Mouse (Mus musculus): ENCODE results near the gene Pim3. TPM values are rescaled to one million over a fixed set of nuclear protein-coding genes. Genes with fewer than 3 reads are reported as not detected.

The Pim3 gene
- polyA plus RNA-seq, 1 experiment, result 26.9 TPM

DNA sequence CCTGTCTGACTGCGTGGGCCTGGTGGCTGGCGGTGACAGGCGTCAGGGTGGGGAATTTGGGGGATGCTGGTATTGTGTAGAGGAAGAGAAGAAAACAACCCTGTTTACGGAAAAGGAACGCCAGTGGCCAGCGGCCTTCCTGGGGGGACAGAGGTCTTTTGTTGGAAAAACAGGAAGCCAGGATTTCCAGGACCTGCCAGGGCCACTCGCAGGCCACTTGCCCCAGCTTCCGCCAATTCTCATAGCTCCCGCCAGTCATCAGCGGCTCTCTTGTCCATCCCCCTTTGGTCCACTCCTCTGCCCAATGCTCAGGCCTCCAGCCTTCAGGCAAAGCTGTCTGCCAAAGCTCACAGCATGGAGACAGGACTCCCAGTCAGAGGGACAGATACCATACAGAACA, 21.9 kb upstream of the Pim3 start:
- H3K4me3 ChIP-seq, result no peak overlapping the region
- TF ChIP-seq REST (IDR thresholded peaks at IDR 0.05; ENCODE audit: insufficient read depth, insufficient read length), result no peak
- TF ChIP-seq USF1 (IDR thresholded peaks at IDR 0.05; ENCODE audit: low read depth), result no peak
- TF ChIP-seq SRF (IDR thresholded peaks at IDR 0.05; ENCODE audit: control insufficient read depth, insufficient read length, low read depth), result no peak
- H3ac ChIP-seq (ENCODE audit: control insufficient read depth, insufficient read length), result no peak overlapping the region
- no peaks in the 10 kb centered on the region for H3K27me3 ChIP-seq (ENCODE audit: control insufficient read depth, insufficient read depth, insufficient read length)
- no peak overlapping the region for H3K4me2 ChIP-seq (ENCODE audit: low read depth)
- H3K79me2 ChIP-seq (ENCODE audit: control insufficient read depth, insufficient read depth), result no peaks in the 10 kb centered on the region
- no peaks in the 10 kb centered on the region for H3K36me3 ChIP-seq (ENCODE audit: control insufficient read depth, insufficient read depth)

- Histone ChIP-seq H3K27me3 (ENCODE audit: control insufficient read depth, insufficient read depth, insufficient read length) (no peaks in the 10 kb centered on the region), H3K4me3 (no peak overlapping the region), H3K79me2 (ENCODE audit: control insufficient read depth, insufficient read depth) (no peaks in the 10 kb centered on the region), H3K36me3 (ENCODE audit: control insufficient read depth, insufficient read depth) (no peaks in the 10 kb centered on the region), H3ac (ENCODE audit: control insufficient read depth, insufficient read length) (no peak overlapping the region), H3K4me2 (ENCODE audit: low read depth) (no peak overlapping the region)
- TF ChIP-seq E2F4 (IDR thresholded peaks at IDR 0.05; ENCODE audit: insufficient read depth) (no peak), POLR2AphosphoS2 (IDR thresholded peaks at IDR 0.05; ENCODE audit: insufficient read length, low read depth) (no peak), MAX (IDR thresholded peaks at IDR 0.05; ENCODE audit: low read depth) (no peak), CEBPB (IDR thresholded peaks at IDR 0.05; ENCODE audit: insufficient read depth, poor library complexity, severe bottlenecking) (no peak), TCF12 (IDR thresholded peaks at IDR 0.05; ENCODE audit: insufficient read depth, poor library complexity, severe bottlenecking) (no peak), TCF3 (IDR thresholded peaks at IDR 0.05; ENCODE audit: insufficient read length, low read depth) (no peak), POLR2A (IDR thresholded peaks at IDR 0.05; ENCODE audit: insufficient read length, low read depth) (no peak), USF1 (IDR thresholded peaks at IDR 0.05; ENCODE audit: low read depth) (no peak), MYOG (IDR thresholded peaks at IDR 0.05; ENCODE audit: control insufficient read depth in 1 of 3, insufficient read depth in 1 of 3, insufficient read length in 2 of 3, low read depth in 2 of 3) (no peak), MYOD1 (IDR thresholded peaks at IDR 0.05; ENCODE audit: control insufficient read depth in 1 of 3, insufficient read length in 2 of 3, low read depth in 2 of 3) (no peak), SRF (IDR thresholded peaks at IDR 0.05; ENCODE audit: control insufficient read depth, insufficient read length, low read depth) (no peak), REST (IDR thresholded peaks at IDR 0.05; ENCODE audit: insufficient read depth, insufficient read length) (no peak)
Observed at GRCm38 (mm10) chr15:88841160-88841559, 20.8 kb upstream of the Pim3 start.

DNA sequence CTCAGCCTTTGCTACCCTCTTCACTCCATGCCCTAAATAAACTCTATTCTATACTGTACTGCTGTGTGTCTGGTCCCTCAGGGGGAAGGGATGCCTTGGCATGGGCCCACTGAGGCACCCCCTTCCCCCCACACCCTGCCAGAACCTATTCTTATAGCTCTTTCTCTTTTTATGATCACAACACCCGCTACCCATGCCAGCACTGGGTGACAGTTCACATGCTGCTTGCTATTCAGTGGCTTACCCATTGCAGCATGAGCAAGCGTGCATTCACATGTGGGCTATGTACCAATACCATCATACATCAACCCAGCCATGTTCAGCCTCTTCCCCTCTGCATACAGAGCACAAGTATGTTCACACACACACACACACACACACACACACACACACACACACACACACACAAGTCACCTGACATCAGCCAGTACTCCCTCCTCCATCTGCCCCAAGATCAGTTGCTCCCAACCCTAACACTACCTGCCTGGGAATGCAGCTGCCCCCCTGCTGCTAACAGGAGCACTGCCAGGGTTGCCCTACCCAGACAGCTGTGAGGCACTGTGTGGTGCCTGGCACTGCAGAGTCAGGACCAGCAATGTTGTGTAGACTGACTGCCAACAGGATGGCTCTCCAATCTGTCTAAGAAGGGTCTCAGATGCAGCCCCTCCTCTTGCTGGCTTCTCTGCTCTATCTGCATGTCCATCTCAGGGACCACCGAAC, 20.2 kb upstream of the Pim3 start:
- H3K4me2 ChIP-seq (ENCODE audit: low read depth), result no peak overlapping the region
- H3K79me2 ChIP-seq (ENCODE audit: control insufficient read depth, insufficient read depth), result no peaks in the 10 kb centered on the region
- peak in 2 of 3 experiments; percentile 61 to 89 for TF ChIP-seq MYOD1 (IDR thresholded peaks at IDR 0.05; ENCODE audit: control insufficient read depth in 1 of 3, insufficient read length in 2 of 3, low read depth in 2 of 3)
- TF ChIP-seq TCF3 (IDR thresholded peaks at IDR 0.05; ENCODE audit: insufficient read length, low read depth), result peak; percentile 30
- no peak for TF ChIP-seq SRF (IDR thresholded peaks at IDR 0.05; ENCODE audit: control insufficient read depth, insufficient read length, low read depth)
- peak; percentile 39 to 92 (median 84) for TF ChIP-seq MYOG (IDR thresholded peaks at IDR 0.05; ENCODE audit: control insufficient read depth in 1 of 3, insufficient read depth in 1 of 3, insufficient read length in 2 of 3, low read depth in 2 of 3)
- TF ChIP-seq POLR2AphosphoS2 (IDR thresholded peaks at IDR 0.05; ENCODE audit: insufficient read length, low read depth), result no peak
- no peak for TF ChIP-seq USF1 (IDR thresholded peaks at IDR 0.05; ENCODE audit: low read depth)
- TF ChIP-seq REST (IDR thresholded peaks at IDR 0.05; ENCODE audit: insufficient read depth, insufficient read length), result no peak
- TF ChIP-seq E2F4 (IDR thresholded peaks at IDR 0.05; ENCODE audit: insufficient read depth), result no peak
- TF ChIP-seq POLR2A (IDR thresholded peaks at IDR 0.05; ENCODE audit: insufficient read length, low read depth), result no peak
- no peak for TF ChIP-seq CEBPB (IDR thresholded peaks at IDR 0.05; ENCODE audit: insufficient read depth, poor library complexity, severe bottlenecking)
- no peak for TF ChIP-seq TCF12 (IDR thresholded peaks at IDR 0.05; ENCODE audit: insufficient read depth, poor library complexity, severe bottlenecking)
- TF ChIP-seq MAX (IDR thresholded peaks at IDR 0.05; ENCODE audit: low read depth), result no peak
- no peaks in the 10 kb centered on the region for H3K36me3 ChIP-seq (ENCODE audit: control insufficient read depth, insufficient read depth)
- H3K27me3 ChIP-seq (ENCODE audit: control insufficient read depth, insufficient read depth, insufficient read length), result no peaks in the 10 kb centered on the region
- no peak overlapping the region for H3ac ChIP-seq (ENCODE audit: control insufficient read depth, insufficient read length)
- no peak overlapping the region for H3K4me3 ChIP-seq

DNA sequence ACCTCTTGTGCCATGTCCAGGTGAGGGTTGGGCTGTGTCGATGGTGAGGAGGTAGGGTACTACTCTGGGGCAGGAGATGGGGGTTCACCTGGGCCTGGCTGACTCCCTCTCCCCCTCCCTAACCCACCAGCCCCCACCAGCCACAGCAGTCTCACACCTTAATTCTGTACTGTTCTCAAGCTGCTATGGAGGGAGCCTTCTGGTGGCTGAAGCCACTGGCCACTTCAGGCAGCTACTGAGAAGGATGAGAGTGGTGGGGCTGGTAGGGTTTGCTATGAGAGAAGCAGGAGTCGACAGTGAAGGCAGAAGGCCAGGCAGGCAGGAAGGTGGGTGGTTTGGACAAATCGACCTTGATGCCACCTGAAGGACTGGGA, 19.7 kb upstream of the Pim3 start:
- no peak overlapping the region for H3ac ChIP-seq (ENCODE audit: control insufficient read depth, insufficient read length)
- no peaks in the 10 kb centered on the region for H3K27me3 ChIP-seq (ENCODE audit: control insufficient read depth, insufficient read depth, insufficient read length)
- H3K4me3 ChIP-seq, result no peak overlapping the region
- no peaks in the 10 kb centered on the region for H3K79me2 ChIP-seq (ENCODE audit: control insufficient read depth, insufficient read depth)
- H3K36me3 ChIP-seq (ENCODE audit: control insufficient read depth, insufficient read depth), result no peaks in the 10 kb centered on the region
- no peak for TF ChIP-seq E2F4 (IDR thresholded peaks at IDR 0.05; ENCODE audit: insufficient read depth)
- no peak for TF ChIP-seq REST (IDR thresholded peaks at IDR 0.05; ENCODE audit: insufficient read depth, insufficient read length)
- TF ChIP-seq POLR2AphosphoS2 (IDR thresholded peaks at IDR 0.05; ENCODE audit: insufficient read length, low read depth), result no peak
- no peak for TF ChIP-seq TCF3 (IDR thresholded peaks at IDR 0.05; ENCODE audit: insufficient read length, low read depth)
- no peak for TF ChIP-seq MYOG (IDR thresholded peaks at IDR 0.05; ENCODE audit: control insufficient read depth in 1 of 3, insufficient read depth in 1 of 3, insufficient read length in 2 of 3, low read depth in 2 of 3)
- no peak for TF ChIP-seq SRF (IDR thresholded peaks at IDR 0.05; ENCODE audit: control insufficient read depth, insufficient read length, low read depth)
- H3K4me2 ChIP-seq (ENCODE audit: low read depth), result no peak overlapping the region

GRCm38 (mm10) chr15:88843486-88844097, 18.4 kb upstream of the Pim3 start:
- TF ChIP-seq REST (IDR thresholded peaks at IDR 0.05; ENCODE audit: insufficient read depth, insufficient read length), result no peak
- peak; percentile 94 to 98 (median 96) for TF ChIP-seq MYOG (IDR thresholded peaks at IDR 0.05; ENCODE audit: control insufficient read depth in 1 of 3, insufficient read depth in 1 of 3, insufficient read length in 2 of 3, low read depth in 2 of 3)
- TF ChIP-seq MYOD1 (IDR thresholded peaks at IDR 0.05; ENCODE audit: control insufficient read depth in 1 of 3, insufficient read length in 2 of 3, low read depth in 2 of 3), result peak; percentile 81 to 97 (median 97)
- no peak for TF ChIP-seq E2F4 (IDR thresholded peaks at IDR 0.05; ENCODE audit: insufficient read depth)
- peak; percentile 55 for TF ChIP-seq TCF12 (IDR thresholded peaks at IDR 0.05; ENCODE audit: insufficient read depth, poor library complexity, severe bottlenecking)
- TF ChIP-seq CEBPB (IDR thresholded peaks at IDR 0.05; ENCODE audit: insufficient read depth, poor library complexity, severe bottlenecking), result no peak
- no peak for TF ChIP-seq SRF (IDR thresholded peaks at IDR 0.05; ENCODE audit: control insufficient read depth, insufficient read length, low read depth)
- no peak for TF ChIP-seq POLR2A (IDR thresholded peaks at IDR 0.05; ENCODE audit: insufficient read length, low read depth)
- TF ChIP-seq USF1 (IDR thresholded peaks at IDR 0.05; ENCODE audit: low read depth), result no peak
- peak; percentile 45 for TF ChIP-seq TCF3 (IDR thresholded peaks at IDR 0.05; ENCODE audit: insufficient read length, low read depth)
- TF ChIP-seq POLR2AphosphoS2 (IDR thresholded peaks at IDR 0.05; ENCODE audit: insufficient read length, low read depth), result no peak
- no peak overlapping the region for H3ac ChIP-seq (ENCODE audit: control insufficient read depth, insufficient read length)
- H3K27me3 ChIP-seq (ENCODE audit: control insufficient read depth, insufficient read depth, insufficient read length), result no peaks in the 10 kb centered on the region
- no peak overlapping the region for H3K4me3 ChIP-seq
- H3K36me3 ChIP-seq (ENCODE audit: control insufficient read depth, insufficient read depth), result no peaks in the 10 kb centered on the region
- no peaks in the 10 kb centered on the region for H3K79me2 ChIP-seq (ENCODE audit: control insufficient read depth, insufficient read depth)
- H3K4me2 ChIP-seq (ENCODE audit: low read depth), result peak overlapping the region; percentile 61
